In genomic region chrX:167210319-167210728, GRCm38 (mm10) we compare ENCODE assay signal across 8 mouse cellular contexts. TPM values are rescaled to one million over a fixed set of nuclear protein-coding genes. Genes with fewer than 3 reads are reported as not detected.
DNase-seq lines count a peak whose midpoint lies in the region; ATAC-seq and TF ChIP-seq lines count a peak whose summit lies in the region.

No protein-coding gene starts in this region.

- no peak for DNase-seq in midbrain, embryonic 10.5 days (ENCODE audit: low spot score)
- no peak for DNase-seq in midbrain, embryonic 11.5 days (ENCODE audit: low spot score, missing footprints)
- no peak for DNase-seq in forebrain, postnatal 0 days
- DNase-seq in right cerebral cortex, postnatal 14 days, result no peak
- DNase-seq in adipocyte (ENCODE audit: low spot score), result no peak
- DNase-seq in urinary bladder, adult 2 months (ENCODE audit: low spot score), result no peak

- ATAC-seq in midbrain, embryonic 11.5 days (ENCODE audit: low FRiP score), result no peak
- no peak for ATAC-seq in forebrain, postnatal 0 days
- ATAC-seq in intestine, embryonic 15.5 days, result peak; percentile 78
- ATAC-seq in megakaryocyte, adult 5-6 weeks (ENCODE audit: poor library complexity, severe bottlenecking), result peak; percentile 38

- peaks cover 10% of the 10 kb centered on the region for H3K36me3 ChIP-seq in midbrain, embryonic 10.5 days
- no peaks in the 10 kb centered on the region for H3K36me3 ChIP-seq in midbrain, embryonic 11.5 days (ENCODE audit: control insufficient read depth, insufficient read depth, low read length)
- 0 out of 2 replicates have a peak, but pooled peaks cover 3% of the 10 kb centered on the region for H3K36me3 ChIP-seq in forebrain, postnatal 0 days (ENCODE audit: insufficient read depth)
- H3K36me3 ChIP-seq in intestine, embryonic 15.5 days, result no peaks in the 10 kb centered on the region

- H3K4me2 ChIP-seq in midbrain, embryonic 11.5 days, result no peak overlapping the region
- H3K4me2 ChIP-seq in forebrain, postnatal 0 days (ENCODE audit: low read depth), result peak overlapping the region; percentile 59
- peak overlapping the region; percentile 53 for H3K4me2 ChIP-seq in intestine, embryonic 15.5 days (replicated peaks)

- no peak for TF ChIP-seq CTCF in forebrain, postnatal 0 days (IDR thresholded peaks at IDR 0.05; ENCODE audit: low read depth)

- peaks cover 31% of the 10 kb centered on the region for H3K4me1 ChIP-seq in midbrain, embryonic 10.5 days
- H3K4me1 ChIP-seq in midbrain, embryonic 11.5 days (ENCODE audit: control insufficient read depth, insufficient read depth, low read length), result peaks cover 8% of the 10 kb centered on the region
- 0 out of 2 replicates have a peak, but pooled peaks cover 6% of the 10 kb centered on the region for H3K4me1 ChIP-seq in forebrain, postnatal 0 days (ENCODE audit: insufficient read depth)
- 0 out of 2 replicates have a peak, but pooled peaks cover 3% of the 10 kb centered on the region for H3K4me1 ChIP-seq in intestine, embryonic 15.5 days (replicated peaks)

- H3K4me3 ChIP-seq in midbrain, embryonic 10.5 days, result no peak overlapping the region
- no peak overlapping the region for H3K4me3 ChIP-seq in midbrain, embryonic 11.5 days (ENCODE audit: low read depth, low read length)
- 0 out of 2 replicates have a peak overlapping the region, but pooled peaks have one; percentile 60 for H3K4me3 ChIP-seq in forebrain, postnatal 0 days (ENCODE audit: low read depth, low read length)
- H3K4me3 ChIP-seq in intestine, embryonic 15.5 days (replicated peaks), result no peak overlapping the region

- WGBS in midbrain, embryonic 10.5 days, result 43% methylated on average over 6 of the region's 6 CpGs
- 51% methylated on average over 6 of the region's 6 CpGs for WGBS in midbrain, embryonic 11.5 days
- 60% methylated on average over 6 of the region's 6 CpGs for WGBS in forebrain, postnatal 0 days
- 39% methylated on average over 6 of the region's 6 CpGs for WGBS in intestine, embryonic 15.5 days

- H3K27ac ChIP-seq in midbrain, embryonic 10.5 days (replicated peaks), result peak overlapping the region; percentile 93
- no peak overlapping the region for H3K27ac ChIP-seq in midbrain, embryonic 11.5 days (ENCODE audit: low read depth, low read length)
- peak overlapping the region; percentile 94; the same call in 1 of the 2 replicates for H3K27ac ChIP-seq in forebrain, postnatal 0 days (ENCODE audit: low read depth, low read length)
- peak overlapping the region; percentile 71 for H3K27ac ChIP-seq in intestine, embryonic 15.5 days

- H3K9me3 ChIP-seq in midbrain, embryonic 10.5 days (replicated peaks), result no peaks in the 10 kb centered on the region
- no peaks in the 10 kb centered on the region for H3K9me3 ChIP-seq in midbrain, embryonic 11.5 days (ENCODE audit: control insufficient read depth, low read length)
- no peaks in the 10 kb centered on the region for H3K9me3 ChIP-seq in forebrain, postnatal 0 days (ENCODE audit: low read length)
- no peaks in the 10 kb centered on the region for H3K9me3 ChIP-seq in intestine, embryonic 15.5 days

- H3K27me3 ChIP-seq in midbrain, embryonic 10.5 days (ENCODE audit: low read depth, poor library complexity, severe bottlenecking), result peaks cover 72% of the 10 kb centered on the region
- H3K27me3 ChIP-seq in midbrain, embryonic 11.5 days (ENCODE audit: control insufficient read depth, insufficient read depth, low read length), result peaks cover 7% of the 10 kb centered on the region
- H3K27me3 ChIP-seq in forebrain, postnatal 0 days (ENCODE audit: insufficient read depth, low read length), result no peaks in the 10 kb centered on the region
- no peaks in the 10 kb centered on the region for H3K27me3 ChIP-seq in intestine, embryonic 15.5 days (replicated peaks)

- H3K9ac ChIP-seq in midbrain, embryonic 11.5 days (ENCODE audit: low read length), result no peak overlapping the region
- no peak overlapping the region for H3K9ac ChIP-seq in forebrain, postnatal 0 days
- no peak overlapping the region for H3K9ac ChIP-seq in intestine, embryonic 15.5 days

RNA-seq across cellular contexts. Expression of gene Tmsb4x, which starts 1.2 kb away (rescaled TPM):
- 3,605 and 4,052 TPM in 2 replicates for polyA plus RNA-seq in midbrain, embryonic 10.5 days (2016; fragmentation: Nextera tagmentation; extraction: Ambion mirVana)
- 5,801 and 6,146 TPM in 2 replicates for polyA plus RNA-seq in midbrain, embryonic 11.5 days (2014; fragmentation: Nextera tagmentation; extraction: Ambion mirVana)
- total RNA-seq in forebrain, postnatal 0 days (2014; rRNA removed), result 2,260 and 3,868 TPM in 2 replicates
- polyA plus RNA-seq in forebrain, postnatal 0 days (2015; fragmentation: Nextera tagmentation; extraction: Ambion mirVana), result 5,725 and 7,393 TPM in 2 replicates
- 3,039 and 3,818 TPM in 2 replicates for polyA plus RNA-seq in intestine, embryonic 15.5 days (2015; fragmentation: Nextera tagmentation; extraction: Ambion mirVana)
- total RNA-seq in megakaryocyte, adult 5-6 weeks (2015), result 11,237 and 11,623 TPM in 2 replicates
- total RNA-seq in megakaryocyte, adult 5-6 weeks (2017), result 5,986 and 6,405 TPM in 2 replicates
- 4,214 and 4,914 TPM in 2 replicates for polyA plus RNA-seq in urinary bladder, adult 2 months (2012; rRNA removed)

RNA-seq across cellular contexts. Expression of gene Tlr8, which starts 53.8 kb away (rescaled TPM):
- polyA plus RNA-seq in midbrain, embryonic 10.5 days (2016; fragmentation: Nextera tagmentation; extraction: Ambion mirVana), result 0.30 TPM in 1 of 2 replicates, not detected in the other
- polyA plus RNA-seq in midbrain, embryonic 11.5 days (2014; fragmentation: Nextera tagmentation; extraction: Ambion mirVana), result 0.14 TPM in 1 of 2 replicates, not detected in the other
- 0.31 and 0.52 TPM in 2 replicates for total RNA-seq in forebrain, postnatal 0 days (2014; rRNA removed)
- polyA plus RNA-seq in forebrain, postnatal 0 days (2015; fragmentation: Nextera tagmentation; extraction: Ambion mirVana), result not detected in 2 replicates
- 0.60 and 0.61 TPM in 2 replicates for polyA plus RNA-seq in intestine, embryonic 15.5 days (2015; fragmentation: Nextera tagmentation; extraction: Ambion mirVana)
- total RNA-seq in megakaryocyte, adult 5-6 weeks (2015), result 120 and 131 TPM in 2 replicates
- 102 and 107 TPM in 2 replicates for total RNA-seq in megakaryocyte, adult 5-6 weeks (2017)
- polyA plus RNA-seq in urinary bladder, adult 2 months (2012; rRNA removed), result 1.9 TPM in 2 replicates

Comparison
In these comparisons a context has a peak if more than half of its experiments do, and no peak if none do; other contexts are left out.
1. ATAC-seq: peak in intestine, embryonic 15.5 days (single experiment) and megakaryocyte, adult 5-6 weeks (single experiment); none in midbrain, embryonic 11.5 days (single experiment) and forebrain, postnatal 0 days (single experiment).